8 mouse cellular contexts compared by ENCODE assay signal in the genomic region with DNA sequence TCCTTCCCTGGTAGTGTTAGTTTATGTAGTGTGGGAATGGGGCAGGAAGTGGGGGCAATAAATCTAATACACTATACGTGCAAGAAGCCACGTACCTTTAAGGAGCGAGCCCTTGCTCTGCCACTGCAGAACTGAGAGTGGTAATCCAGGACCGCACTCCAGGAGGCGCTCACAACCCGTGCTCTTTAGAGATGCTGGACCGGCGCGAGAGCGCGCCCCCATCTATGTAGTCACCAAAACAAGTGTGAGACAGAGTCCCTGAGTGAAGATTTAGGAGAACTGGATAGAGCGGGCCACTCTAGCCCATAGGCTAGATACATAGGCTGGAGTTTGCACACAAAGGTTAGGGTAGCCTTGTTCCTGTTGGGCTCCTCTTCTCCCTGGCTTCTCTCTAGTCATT. TPM values are rescaled to one million over a fixed set of nuclear protein-coding genes. Genes with fewer than 3 reads are reported as not detected.
A peak's percentile ranks its signal among the peaks of the same experiment; 100 is the strongest.
DNase-seq lines count a peak whose midpoint lies in the region; ATAC-seq and TF ChIP-seq lines count a peak whose summit lies in the region.

No protein-coding gene starts in this region.

- H3K27me3 ChIP-seq in embryonic facial prominence, embryonic 13.5 days: no peaks in the 10 kb centered on the region

- no peak overlapping the region; the same call in 1 of the 2 replicates for H3K4me2 ChIP-seq in embryonic facial prominence, embryonic 13.5 days

- peaks cover 11% of the 10 kb centered on the region for H3K36me3 ChIP-seq in embryonic facial prominence, embryonic 13.5 days

- 6% methylated on average over 12 of the region's 12 CpGs for WGBS in embryonic facial prominence, embryonic 13.5 days
- 1% methylated on average over 12 of the region's 12 CpGs for WGBS in large intestine, adult 2 months
- 3% methylated on average over 12 of the region's 12 CpGs for WGBS in lung, adult 2 months

- no peak overlapping the region for H3K4me3 ChIP-seq in embryonic facial prominence, embryonic 13.5 days
- H3K4me3 ChIP-seq in lung, adult 2 months (replicated peaks; ENCODE audit: extremely low read depth, low read depth, low read length): no peak overlapping the region

- 0 out of 2 replicates have a peak, but pooled peaks have one; percentile 17 for ATAC-seq in embryonic facial prominence, embryonic 13.5 days (ENCODE audit: insufficient number of reproducible peaks, insufficient read depth, low FRiP score, low TSS enrichment, low read depth)

- no peak for TF ChIP-seq POLR2A in lung, adult 2 months (IDR thresholded peaks at IDR 0.05; ENCODE audit: borderline replicate concordance, extremely low read depth, low read depth, low read length)

- H3K9ac ChIP-seq in embryonic facial prominence, embryonic 13.5 days: 0 out of 2 replicates have a peak overlapping the region, but pooled peaks have one; percentile 21

- peak; percentile 87 for DNase-seq in CD4-positive helper T cell, adult 2 months (ENCODE audit: low read depth, low spot score)
- peak; percentile 92 for DNase-seq in adrenal gland, postnatal 14 days
- DNase-seq in heart, postnatal 10 days: peak; percentile 86 to 89
- peak; percentile 37 for DNase-seq in large intestine, adult 2 months (ENCODE audit: low read depth, low spot score)
- peak; percentile 82 for DNase-seq in lung, adult 2 months
- peak; percentile 84 for DNase-seq in ovary, postnatal 36 days (ENCODE audit: low spot score)
- DNase-seq in thymus, postnatal 10 days (ENCODE audit: low spot score in 2 of 2): peak; percentile 72 to 86

- intact Hi-C loops in heart, postnatal 10 days (cut with DNase I): loop anchor here (1.0 to 2.0 kb wide), 4 partner anchors 33 to 186 kb away; partner anchors contain the start of gene Prss32

- no peaks in the 10 kb centered on the region for H3K9me3 ChIP-seq in embryonic facial prominence, embryonic 13.5 days

- TF ChIP-seq CTCF in lung, adult 2 months (IDR thresholded peaks at IDR 0.05; ENCODE audit: insufficient read depth, low read length): peak; percentile 94

- no peak overlapping the region for H3K27ac ChIP-seq in embryonic facial prominence, embryonic 13.5 days

- peaks cover 8% of the 10 kb centered on the region for H3K4me1 ChIP-seq in embryonic facial prominence, embryonic 13.5 days
- H3K4me1 ChIP-seq in lung, adult 2 months (ENCODE audit: control insufficient read depth, insufficient read depth, low read length): no peaks in the 10 kb centered on the region; the same call in none of the 2 replicates

RNA-seq across cellular contexts. Expression of gene Flywch1, which starts 2.7 kb away (rescaled TPM):
- 44.4 and 46.4 TPM in 2 replicates for total RNA-seq in adrenal gland, postnatal 14 days (2021)
- polyA plus RNA-seq in embryonic facial prominence, embryonic 13.5 days (2015; fragmentation: Nextera tagmentation; extraction: Ambion mirVana): 90.2 and 95.6 TPM in 2 replicates
- total RNA-seq in heart, postnatal 10 days (2021): 10 to 100 TPM; 31.2 to 32.1 TPM
- polyA plus RNA-seq in large intestine, adult 2 months (2012; rRNA removed): 27.3 and 34.9 TPM in 2 replicates
- polyA plus RNA-seq in lung, adult 2 months (2012; rRNA removed): 37.1 and 39.1 TPM in 2 replicates

RNA-seq across cellular contexts. Expression of gene Flywch2, which starts 11.8 kb away (rescaled TPM):
- 6.5 and 9.8 TPM in 2 replicates for total RNA-seq in adrenal gland, postnatal 14 days (2021)
- polyA plus RNA-seq in embryonic facial prominence, embryonic 13.5 days (2015; fragmentation: Nextera tagmentation; extraction: Ambion mirVana): 54.1 and 65.1 TPM in 2 replicates
- 1 to 10 TPM; 2.3 to 2.4 TPM for total RNA-seq in heart, postnatal 10 days (2021)
- polyA plus RNA-seq in large intestine, adult 2 months (2012; rRNA removed): 4.5 and 6.5 TPM in 2 replicates
- 8.0 and 8.8 TPM in 2 replicates for polyA plus RNA-seq in lung, adult 2 months (2012; rRNA removed)

RNA-seq across cellular contexts. Expression of gene Srrm2, which starts 16.2 kb away (rescaled TPM):
- total RNA-seq in adrenal gland, postnatal 14 days (2021): 515 and 599 TPM in 2 replicates
- polyA plus RNA-seq in embryonic facial prominence, embryonic 13.5 days (2015; fragmentation: Nextera tagmentation; extraction: Ambion mirVana): 616 and 642 TPM in 2 replicates
- 100 to 1,000 TPM; 230 to 231 TPM for total RNA-seq in heart, postnatal 10 days (2021)
- polyA plus RNA-seq in large intestine, adult 2 months (2012; rRNA removed): 284 and 419 TPM in 2 replicates
- polyA plus RNA-seq in lung, adult 2 months (2012; rRNA removed): 538 and 681 TPM in 2 replicates

RNA-seq across cellular contexts. Expression of gene Kremen2, which starts 28.5 kb away (rescaled TPM):
- not detected in 2 replicates for total RNA-seq in adrenal gland, postnatal 14 days (2021)
- 31.7 and 42.3 TPM in 2 replicates for polyA plus RNA-seq in embryonic facial prominence, embryonic 13.5 days (2015; fragmentation: Nextera tagmentation; extraction: Ambion mirVana)
- not detected for total RNA-seq in heart, postnatal 10 days (2021)
- 3.1 and 3.5 TPM in 2 replicates for polyA plus RNA-seq in large intestine, adult 2 months (2012; rRNA removed)
- 0.81 and 1.1 TPM in 2 replicates for polyA plus RNA-seq in lung, adult 2 months (2012; rRNA removed)

RNA-seq across cellular contexts. Expression of gene Paqr4, which starts 33.4 kb away (rescaled TPM):
- total RNA-seq in adrenal gland, postnatal 14 days (2021): 11.3 and 14.3 TPM in 2 replicates
- polyA plus RNA-seq in embryonic facial prominence, embryonic 13.5 days (2015; fragmentation: Nextera tagmentation; extraction: Ambion mirVana): 12.4 and 12.5 TPM in 2 replicates
- 10 to 100 TPM; 17.5 to 22.0 TPM for total RNA-seq in heart, postnatal 10 days (2021)
- polyA plus RNA-seq in large intestine, adult 2 months (2012; rRNA removed): 155 and 162 TPM in 2 replicates
- polyA plus RNA-seq in lung, adult 2 months (2012; rRNA removed): 59.8 and 63.5 TPM in 2 replicates

Comparison
In these comparisons a context has a peak if more than half of its experiments do, and no peak if none do; other contexts are left out.
1. DNase-seq: peak in every context shown above with its lines; median percentile 92 in adrenal gland, postnatal 14 days; 88 in heart, postnatal 10 days; 87 in CD4-positive helper T cell, adult 2 months; 84 in ovary, postnatal 36 days; 82 in lung, adult 2 months; 79 in thymus, postnatal 10 days; 37 in large intestine, adult 2 months.